Mouse (Mus musculus) forebrain, embryonic 10.5 days (tissue): Measurements from ENCODE around the gene Epha4. TPM values are rescaled to one million over a fixed set of nuclear protein-coding genes. Genes with fewer than 3 reads are reported as not detected.

Experiments
- DNase-seq: peaks from one replicate; pipeline ENCODE4 v3.0.0-alpha.2; 2017; ENCODE audit warnings: low spot score; ENCODE audit errors: extremely low spot score
- H3K27ac ChIP-seq: fragments of 300-500 bp; sonication (generic); 2 replicates; pipeline ENCODE4 v1.5.1; 2016; ENCODE audit warnings: mild to moderate bottlenecking
- H3K27me3 ChIP-seq: fragments of 300-500 bp; sonication (generic); 2 replicates; pipeline ENCODE4 v1.6.1; 2016; ENCODE audit warnings: mild to moderate bottlenecking; ENCODE audit not compliant: poor library complexity, severe bottlenecking
- H3K36me3 ChIP-seq: fragments of 300-500 bp; sonication (generic); replicated peaks from 2 replicates; pipeline ENCODE4 v1.6.1; 2016; ENCODE audit warnings: mild to moderate bottlenecking, moderate library complexity
- H3K4me1 ChIP-seq: fragments of 300-500 bp; sonication (generic); 2 replicates; pipeline ENCODE4 v1.6.1; 2016
- H3K4me3 ChIP-seq: fragments of 300-500 bp; sonication (generic); 2 replicates; pipeline ENCODE4 v1.5.1; 2016; ENCODE audit warnings: mild to moderate bottlenecking, moderate library complexity
- H3K9me3 ChIP-seq: fragments of 300-500 bp; sonication (generic); 2 replicates; pipeline ENCODE4 v1.6.1; 2016; ENCODE audit warnings: mild to moderate bottlenecking, moderate library complexity
- WGBS: fragments of 180-500 bp; shearing (Covaris S2); methylation state at CpG from one replicate; pipeline ENCODE4 v1.1.7; 2016; 5-methylcytosine and 5-hydroxymethylcytosine counted together
- polyA plus RNA-seq: library from polyadenylated mRNA; unstranded; fragments of >200 nt; fragmentation: Nextera tagmentation; extraction: Ambion mirVana; gene quantifications from 2 replicates; pipeline ENCODE4 v1.2.1, GENCODE M21; 2016

Gene Epha4
- polyA plus RNA-seq, 1 experiment from 2014 or later = 25.9 TPM

DNA sequence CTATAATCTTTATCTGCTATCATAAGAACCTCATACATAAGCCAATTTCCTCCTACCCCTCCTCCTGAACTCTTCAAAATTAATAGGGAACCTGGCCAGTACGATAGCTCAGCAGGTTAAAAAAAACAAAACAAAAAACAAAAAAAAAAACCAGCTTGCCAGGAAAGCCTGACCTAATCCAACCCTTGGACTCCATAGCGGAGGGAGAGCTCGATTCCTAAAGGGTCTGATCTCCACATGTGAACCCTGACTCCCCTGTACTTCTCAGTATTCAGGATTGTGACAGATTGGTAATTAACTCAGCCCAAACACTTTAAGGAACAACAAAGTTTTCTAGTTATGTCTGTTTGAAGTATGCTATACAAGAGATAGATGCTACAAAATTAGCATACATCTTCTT is 89.7 kb downstream of the Epha4 start:
- H3K4me1 ChIP-seq = peaks cover 40% of the 10 kb centered on the region
- DNase-seq = no peak
- H3K4me3 ChIP-seq = no peak overlapping the region
- no peaks in the 10 kb centered on the region for H3K27me3 ChIP-seq
- peaks cover 55% of the 10 kb centered on the region for H3K36me3 ChIP-seq
- 89% methylated on average over 3 of the region's 3 CpGs for WGBS
- H3K9me3 ChIP-seq = no peaks in the 10 kb centered on the region
- no peak overlapping the region for H3K27ac ChIP-seq

DNA sequence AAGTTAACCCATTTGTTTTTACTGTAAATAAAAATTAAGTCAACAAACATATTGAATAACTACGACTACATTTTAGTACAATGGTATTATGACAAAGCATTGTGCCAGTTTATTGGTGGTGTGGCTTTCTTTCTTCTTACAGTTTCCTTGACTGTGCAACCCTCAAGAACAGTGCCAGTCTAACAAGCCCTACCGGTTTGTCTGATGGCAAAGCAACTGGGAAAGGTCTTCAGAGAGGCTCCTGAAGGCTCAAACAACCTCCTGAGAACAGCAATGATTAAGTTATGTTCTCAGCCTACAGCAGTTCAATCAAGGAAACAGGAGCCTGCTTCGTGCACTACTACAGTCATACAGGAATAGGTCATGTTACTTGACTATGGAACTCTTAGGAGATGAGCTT is 93.8 kb downstream of the Epha4 start:
- H3K36me3 ChIP-seq = peaks cover 42% of the 10 kb centered on the region
- H3K27me3 ChIP-seq = no peaks in the 10 kb centered on the region
- H3K4me1 ChIP-seq = peaks cover 67% of the 10 kb centered on the region
- no peak overlapping the region for H3K27ac ChIP-seq
- DNase-seq = no peak
- 80% methylated on average over 3 of the region's 3 CpGs for WGBS
- no peaks in the 10 kb centered on the region for H3K9me3 ChIP-seq
- no peak overlapping the region for H3K4me3 ChIP-seq

DNA sequence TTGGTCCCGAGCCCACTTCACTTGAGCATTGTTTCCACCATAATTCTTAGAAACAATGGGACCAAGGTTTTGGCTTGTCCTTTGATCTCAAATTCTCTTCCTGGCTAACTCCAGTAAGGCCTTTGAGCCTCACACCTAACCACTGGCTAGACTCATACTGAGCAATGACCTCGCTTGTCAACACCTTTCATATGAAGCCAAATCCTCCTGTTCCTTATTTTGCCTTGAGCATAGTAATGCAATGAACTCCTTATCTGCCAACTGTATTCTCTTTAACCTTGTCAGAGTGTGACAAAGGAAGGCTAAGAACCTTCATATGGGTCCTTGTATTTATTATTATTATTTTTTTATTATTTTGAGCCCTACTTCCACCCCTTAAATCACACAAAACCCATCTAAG is 94.5 kb downstream of the Epha4 start:
- Histone ChIP-seq H3K27me3 (no peaks in the 10 kb centered on the region), H3K4me1 (peaks cover 69% of the 10 kb centered on the region), H3K27ac (no peak overlapping the region), H3K9me3 (no peaks in the 10 kb centered on the region), H3K36me3 (peaks cover 35% of the 10 kb centered on the region), H3K4me3 (no peak overlapping the region)
- DNase-seq = no peak
- 51% methylated on average over 2 of the region's 2 CpGs for WGBS

DNA sequence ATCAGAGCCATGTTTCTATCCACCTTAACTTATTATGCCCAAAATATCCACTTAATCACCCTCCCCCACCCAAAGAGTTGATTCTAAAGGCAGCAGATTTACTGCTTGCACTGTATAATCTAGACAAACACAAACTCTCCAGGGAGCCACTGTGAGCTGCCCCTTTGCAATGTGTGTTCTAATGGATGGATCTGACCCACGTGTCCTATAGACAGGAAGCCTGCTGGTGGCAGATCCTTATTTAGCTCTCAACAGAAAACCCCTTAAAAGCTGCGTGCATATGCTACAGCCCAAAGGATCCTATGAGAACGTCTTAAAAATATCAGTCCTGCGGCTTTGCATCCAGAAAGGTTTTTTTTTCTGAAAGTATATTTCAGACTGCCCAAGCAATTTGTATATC is 98.0 kb downstream of the Epha4 start:
- Histone ChIP-seq H3K36me3 (peaks cover 14% of the 10 kb centered on the region), H3K9me3 (no peaks in the 10 kb centered on the region), H3K4me3 (no peak overlapping the region), H3K27me3 (no peaks in the 10 kb centered on the region), H3K27ac (no peak overlapping the region), H3K4me1 (peaks cover 64% of the 10 kb centered on the region)
- 70% methylated on average over 4 of the region's 4 CpGs for WGBS
- DNase-seq = no peak

DNA sequence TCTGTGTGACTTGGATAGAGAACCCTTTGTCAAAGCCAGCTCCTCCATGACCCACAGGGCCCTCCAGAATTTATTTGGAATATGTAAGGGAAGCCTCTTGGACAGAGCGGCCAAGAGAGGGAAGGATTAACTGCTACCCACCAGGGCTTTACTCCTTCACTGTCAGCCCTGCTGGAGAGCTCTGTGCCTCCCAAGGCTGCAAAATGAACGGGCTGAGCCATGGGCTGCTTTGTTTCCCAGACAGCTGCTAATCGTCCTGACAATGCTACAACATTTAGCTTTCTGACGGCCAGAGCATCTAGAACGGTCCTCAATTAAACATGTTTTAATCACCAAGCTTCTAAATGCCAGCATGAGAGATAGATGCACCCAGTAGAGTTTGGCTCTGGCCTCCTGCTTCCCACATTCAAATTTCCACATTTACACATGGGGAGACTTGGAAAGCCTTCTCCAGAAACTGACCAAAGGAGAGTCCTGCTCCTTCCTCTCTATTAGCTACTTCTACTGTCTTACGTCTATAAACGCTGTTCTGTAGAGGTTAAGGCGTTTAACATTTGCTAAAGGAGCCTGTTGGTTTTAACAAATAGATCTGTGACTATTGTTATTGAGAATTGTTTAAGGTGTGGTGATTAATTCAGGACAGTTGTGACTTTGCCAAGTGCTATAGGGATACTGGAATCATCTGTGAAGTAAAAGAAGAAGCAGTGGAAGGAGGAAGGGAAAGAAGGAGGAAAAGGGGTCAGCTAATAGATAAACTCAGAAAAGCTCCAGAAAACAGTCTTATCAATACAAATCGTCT is 101.8 kb downstream of the Epha4 start:
- H3K27me3 ChIP-seq = no peaks in the 10 kb centered on the region
- no peaks in the 10 kb centered on the region for H3K9me3 ChIP-seq
- H3K36me3 ChIP-seq = peaks cover 20% of the 10 kb centered on the region
- WGBS = 37% methylated on average over 9 of the region's 9 CpGs
- no peak for DNase-seq
- no peak overlapping the region for H3K4me3 ChIP-seq
- peaks cover 53% of the 10 kb centered on the region for H3K4me1 ChIP-seq
- peak overlapping the region; percentile 40; the same call in 1 of the 2 replicates for H3K27ac ChIP-seq

DNA sequence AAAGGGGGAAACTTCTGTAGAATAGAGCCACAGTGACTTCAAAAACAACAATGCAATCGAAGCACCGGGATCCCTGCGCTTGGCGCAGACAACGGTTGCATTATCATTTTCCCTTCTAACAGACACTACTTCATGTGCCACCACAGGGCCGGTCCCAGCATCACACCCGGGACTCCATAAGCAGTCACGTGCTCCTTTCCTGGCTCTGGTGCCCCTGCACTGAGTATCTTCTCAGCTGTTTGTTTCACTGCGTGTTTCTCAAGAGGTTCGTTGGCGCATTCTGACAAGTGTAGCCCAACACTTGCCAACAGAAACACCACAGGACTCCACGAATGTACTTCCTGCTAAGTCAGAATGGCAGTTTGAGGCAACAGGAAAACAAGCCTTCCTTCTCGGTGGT is 102.6 kb downstream of the Epha4 start:
- Histone ChIP-seq H3K4me1 (peaks cover 58% of the 10 kb centered on the region), H3K27ac (no peak overlapping the region), H3K9me3 (no peaks in the 10 kb centered on the region), H3K36me3 (peaks cover 17% of the 10 kb centered on the region), H3K4me3 (no peak overlapping the region), H3K27me3 (no peaks in the 10 kb centered on the region)
- no peak for DNase-seq
- 89% methylated on average over 13 of the region's 13 CpGs for WGBS

DNA sequence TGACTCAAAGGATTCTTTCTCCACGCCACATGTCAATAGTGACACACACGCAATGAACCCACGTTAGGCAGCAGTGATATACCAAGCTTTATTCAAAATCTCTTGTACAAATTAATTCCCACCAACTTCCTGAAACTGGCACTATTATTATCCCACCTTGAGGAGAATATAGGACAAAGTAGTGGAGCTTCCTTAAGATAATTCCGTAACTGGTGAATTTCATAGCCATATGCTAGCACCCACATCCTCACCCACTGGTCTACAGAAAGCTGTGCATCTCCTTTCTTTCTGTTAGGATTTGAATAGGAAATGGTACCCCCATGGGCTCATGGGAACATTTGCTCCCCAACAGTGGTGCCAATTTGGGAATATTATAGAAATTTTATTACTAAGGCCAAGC is 103.7 kb downstream of the Epha4 start:
- no peak overlapping the region for H3K27ac ChIP-seq
- peaks cover 17% of the 10 kb centered on the region for H3K36me3 ChIP-seq
- DNase-seq = no peak
- H3K9me3 ChIP-seq = no peaks in the 10 kb centered on the region
- H3K27me3 ChIP-seq = no peaks in the 10 kb centered on the region
- H3K4me1 ChIP-seq = peaks cover 58% of the 10 kb centered on the region
- WGBS = 95% methylated on average over 4 of the region's 4 CpGs
- H3K4me3 ChIP-seq = no peak overlapping the region

DNA sequence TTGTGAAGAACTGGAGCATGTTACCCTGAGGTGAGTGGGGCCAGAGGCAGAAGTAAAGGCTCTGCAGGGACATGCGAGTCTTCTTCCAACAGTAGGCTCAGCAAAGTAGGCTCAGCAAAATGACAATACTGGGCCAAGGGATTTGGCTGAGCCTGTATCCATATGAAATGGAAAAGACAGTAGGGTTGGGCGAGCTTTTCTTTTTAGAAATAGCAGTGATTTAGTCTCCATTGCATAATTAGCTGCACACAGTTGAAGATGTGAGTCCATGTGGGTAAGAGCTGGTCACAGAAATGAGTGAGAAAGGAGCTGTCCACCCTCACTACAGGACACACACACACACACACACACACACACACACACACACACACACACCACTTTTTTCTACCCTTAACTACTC is 104.2 kb downstream of the Epha4 start:
- DNase-seq = no peak
- peaks cover 17% of the 10 kb centered on the region for H3K36me3 ChIP-seq
- H3K4me1 ChIP-seq = peaks cover 58% of the 10 kb centered on the region
- 0 out of 2 replicates have a peak overlapping the region, but pooled peaks have one; percentile 33 for H3K27ac ChIP-seq
- no peaks in the 10 kb centered on the region for H3K9me3 ChIP-seq
- WGBS = 90% methylated on average over 2 of the region's 2 CpGs
- H3K4me3 ChIP-seq = no peak overlapping the region
- H3K27me3 ChIP-seq = no peaks in the 10 kb centered on the region

DNA sequence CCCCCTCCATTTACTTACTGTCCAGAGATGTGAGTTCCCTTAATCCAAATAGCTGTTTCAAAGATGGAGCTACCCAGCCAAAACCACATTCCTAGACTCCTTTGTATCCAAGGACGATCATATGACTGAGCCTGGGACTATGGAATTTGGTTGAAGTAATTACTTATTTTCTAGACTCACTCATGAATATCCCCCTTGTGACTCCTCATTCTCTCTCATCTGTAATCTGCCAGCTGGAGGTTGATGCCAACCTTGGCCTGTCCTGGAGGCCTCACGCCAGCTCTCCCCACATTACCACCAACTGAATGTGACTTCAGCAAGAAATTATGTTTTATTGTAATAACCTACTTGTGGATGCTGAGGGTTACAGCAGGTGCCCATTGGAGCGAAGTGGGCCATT is 104.7 kb downstream of the Epha4 start:
- H3K27me3 ChIP-seq = no peaks in the 10 kb centered on the region
- no peaks in the 10 kb centered on the region for H3K9me3 ChIP-seq
- no peak overlapping the region for H3K27ac ChIP-seq
- 74% methylated on average over 3 of the region's 3 CpGs for WGBS
- peaks cover 17% of the 10 kb centered on the region for H3K36me3 ChIP-seq
- no peak for DNase-seq
- H3K4me3 ChIP-seq = no peak overlapping the region
- H3K4me1 ChIP-seq = peaks cover 61% of the 10 kb centered on the region

DNA sequence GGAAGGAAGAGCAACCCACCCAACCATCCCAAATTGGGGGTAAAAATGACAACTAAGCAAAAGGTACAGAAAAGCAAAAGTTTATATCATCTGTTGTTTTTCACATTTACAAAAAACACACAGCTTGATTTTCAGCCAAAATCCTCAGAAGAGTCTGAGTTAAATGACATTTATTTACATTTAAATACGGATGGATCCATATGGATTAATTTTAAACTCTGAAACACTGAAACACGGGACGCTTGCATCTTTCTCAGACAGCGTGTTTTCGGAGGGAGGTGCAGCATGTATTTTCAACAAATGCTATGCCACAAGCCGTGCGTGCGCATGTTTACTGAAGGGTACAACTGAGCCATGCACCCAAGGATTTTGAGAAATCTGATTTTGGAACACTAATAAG is 105.4 kb downstream of the Epha4 start:
- Histone ChIP-seq H3K4me3 (no peak overlapping the region), H3K9me3 (no peaks in the 10 kb centered on the region), H3K36me3 (peaks cover 17% of the 10 kb centered on the region), H3K27me3 (no peaks in the 10 kb centered on the region), H3K4me1 (peaks cover 68% of the 10 kb centered on the region), H3K27ac (no peak overlapping the region)
- 93% methylated on average over 8 of the region's 8 CpGs for WGBS
- DNase-seq = no peak

DNA sequence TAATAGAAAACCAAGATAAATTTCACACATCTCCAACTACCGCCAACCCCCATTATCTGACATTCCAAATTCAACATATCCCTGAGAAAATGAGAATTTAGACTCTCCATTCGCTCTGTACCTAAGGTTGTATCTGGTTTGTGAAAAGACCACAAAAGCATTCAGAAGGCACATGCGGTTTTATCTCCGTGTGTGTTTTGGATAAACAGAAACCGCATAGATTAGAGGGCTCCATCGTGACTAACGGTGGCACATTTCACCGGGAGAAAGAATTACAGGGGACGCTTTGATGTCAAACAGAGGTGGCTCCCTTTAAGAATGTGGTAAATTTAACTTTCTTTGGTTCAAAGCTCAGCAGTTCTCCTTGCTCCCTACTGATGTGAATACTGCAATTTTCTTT is 107.5 kb downstream of the Epha4 start:
- H3K36me3 ChIP-seq = peaks cover 13% of the 10 kb centered on the region
- H3K27ac ChIP-seq = no peak overlapping the region
- WGBS = 53% methylated on average over 9 of the region's 9 CpGs
- H3K4me1 ChIP-seq = peaks cover 79% of the 10 kb centered on the region
- H3K27me3 ChIP-seq = no peaks in the 10 kb centered on the region
- H3K9me3 ChIP-seq = no peaks in the 10 kb centered on the region
- H3K4me3 ChIP-seq = no peak overlapping the region
- DNase-seq = no peak

DNA sequence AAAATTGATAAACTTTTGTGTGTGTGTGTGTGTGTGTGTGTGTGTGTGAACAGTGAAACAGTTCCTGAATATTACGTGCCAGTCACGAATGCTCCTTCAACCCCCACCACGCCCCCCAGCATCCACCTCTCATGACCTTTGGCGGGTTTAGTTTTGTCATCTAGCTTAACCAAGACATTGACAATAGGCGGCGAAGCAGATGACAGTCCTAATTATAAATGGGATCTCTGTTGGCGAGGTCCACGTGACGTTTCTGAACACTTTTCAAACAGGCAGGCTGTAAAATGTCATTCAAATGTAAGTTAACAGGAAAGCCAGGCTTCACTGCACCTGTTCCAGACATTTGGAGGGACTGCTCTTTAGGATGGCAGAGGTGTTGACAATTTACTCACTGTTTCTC is 108.3 kb downstream of the Epha4 start:
- H3K27ac ChIP-seq = no peak overlapping the region
- H3K4me1 ChIP-seq = peaks cover 84% of the 10 kb centered on the region

DNA sequence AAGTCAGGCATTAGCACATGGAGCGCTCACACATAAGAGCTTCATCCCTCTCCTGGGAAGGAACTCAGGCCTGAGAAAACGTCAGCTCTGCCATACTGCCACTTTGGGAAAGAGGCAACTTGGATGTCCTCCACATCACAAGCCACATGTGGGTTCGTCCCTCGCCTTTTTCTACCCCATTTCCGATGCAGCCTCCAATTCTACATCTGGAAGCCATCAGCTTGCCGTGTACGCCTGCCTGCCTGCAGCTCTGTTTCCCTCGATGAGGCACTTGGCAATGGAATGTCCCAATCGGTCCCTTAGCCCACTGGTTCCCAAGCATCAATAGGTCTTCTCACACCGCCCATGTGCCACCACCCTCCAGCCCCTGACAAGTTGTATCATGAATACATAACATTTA is 110.4 kb downstream of the Epha4 start:
- no peak overlapping the region for H3K4me3 ChIP-seq
- H3K27me3 ChIP-seq = no peaks in the 10 kb centered on the region
- 67% methylated on average over 10 of the region's 10 CpGs for WGBS
- no peak for DNase-seq
- peaks cover 77% of the 10 kb centered on the region for H3K4me1 ChIP-seq
- no peak overlapping the region for H3K27ac ChIP-seq
- peaks cover 12% of the 10 kb centered on the region for H3K36me3 ChIP-seq
- no peaks in the 10 kb centered on the region for H3K9me3 ChIP-seq

More for the DNA sequence above, 108.3 kb downstream of the Epha4 start:
- Histone ChIP-seq H3K4me3 (no peak overlapping the region), H3K27me3 (no peaks in the 10 kb centered on the region), H3K9me3 (no peaks in the 10 kb centered on the region), H3K36me3 (peaks cover 9% of the 10 kb centered on the region; the same call in 1 of the 2 replicates)
- 70% methylated on average over 9 of the region's 9 CpGs for WGBS
- DNase-seq = no peak
